Mouse (Mus musculus) liver, adult 2 months (tissue): Measurements from ENCODE around the gene Sh2d3c. TPM values are rescaled to one million over a fixed set of nuclear protein-coding genes. Genes with fewer than 3 reads are reported as not detected.

Experiments used
- DNase-seq: peaks from one replicate; pipeline ENCODE4 v3.0.0-alpha.2; 2011; ENCODE audit warnings: low read depth, low spot score; ENCODE audit errors: extremely low read depth
- H3K27ac ChIP-seq: fragments of 200-500 bp; replicated peaks from 2 replicates; pipeline ENCODE4 v1.5.1; 2012; ENCODE audit warnings: low read depth, mild to moderate bottlenecking, control low read depth, inconsistent platforms, low read length; ENCODE audit not compliant: insufficient read depth
- H3K27me3 ChIP-seq: fragments of 200-500 bp; 2 replicates; pipeline ENCODE4 v1.6.1; 2012; ENCODE audit warnings: mild to moderate bottlenecking, moderate library complexity, low read length, inconsistent platforms; ENCODE audit not compliant: control insufficient read depth, insufficient read depth
- H3K36me3 ChIP-seq: fragments of 200-500 bp; 2 replicates; pipeline ENCODE4 v1.6.1; 2012; ENCODE audit warnings: low read length, inconsistent platforms; ENCODE audit not compliant: control insufficient read depth, insufficient read depth
- H3K4me1 ChIP-seq: fragments of 200-500 bp; 2 replicates; pipeline ENCODE4 v1.6.1; 2011; ENCODE audit warnings: low read length; ENCODE audit not compliant: control insufficient read depth, insufficient read depth
- H3K4me3 ChIP-seq: fragments of 200-500 bp; 2 replicates; pipeline ENCODE4 v1.5.1; 2011; ENCODE audit warnings: low read depth, mild to moderate bottlenecking, control low read depth, low read length, moderate library complexity; ENCODE audit not compliant: insufficient read depth
- H3K79me2 ChIP-seq: fragments of 200-500 bp; 2 replicates; pipeline ENCODE4 v1.6.1; 2012; ENCODE audit warnings: inconsistent platforms, mild to moderate bottlenecking, low read length, moderate library complexity; ENCODE audit not compliant: control insufficient read depth, insufficient read depth
- H3K9ac ChIP-seq: fragments of 200-500 bp; 2 replicates; pipeline ENCODE4 v1.6.1; 2012; ENCODE audit warnings: low read depth, mild to moderate bottlenecking, control low read depth, inconsistent platforms, low read length
- CTCF ChIP-seq: fragments of 200-500 bp; IDR thresholded peaks from 2 replicates; pipeline ENCODE4 v1.5.1; 2011; ENCODE audit warnings: low read depth, low read length, control low read depth
- POLR2A ChIP-seq: fragments of 200-500 bp; IDR thresholded peaks from 2 replicates; pipeline ENCODE4 v1.6.1; 2011; ENCODE audit warnings: low read length, control low read depth; ENCODE audit not compliant: insufficient read depth; ENCODE audit errors: extremely low read depth
- WGBS: fragments of 180-500 bp; shearing (Covaris S2); methylation state at CpG from one replicate; pipeline ENCODE4 v1.1.7; 2018; 5-methylcytosine and 5-hydroxymethylcytosine counted together
- polyA plus RNA-seq: library from polyadenylated mRNA; depleted of rRNA; stranded (reverse); fragments of >200 nt; gene quantifications from 2 replicates; pipeline ENCODE4 v1.2.3, GENCODE M21; 2012
- total RNA-seq: library from RNA; depleted of rRNA; stranded (reverse); fragments of >200 nt; gene quantifications from 2 replicates; pipeline ENCODE4 v1.2.3, GENCODE M21; 2014

Gene Sh2d3c
- total and polyA plus RNA-seq, 2 experiments: 2.2 to 10.4 TPM

- H3K36me3 ChIP-seq: peaks cover 36% of the 10 kb centered on the region
- peaks cover 22% of the 10 kb centered on the region for H3K4me1 ChIP-seq
- peaks cover 37% of the 10 kb centered on the region for H3K79me2 ChIP-seq
- WGBS: 88% methylated on average over 20 of the region's 20 CpGs
- no peak overlapping the region for H3K27ac ChIP-seq
- no peak for TF ChIP-seq POLR2A
- TF ChIP-seq CTCF: no peak
- H3K9ac ChIP-seq: no peak overlapping the region
- DNase-seq: no peak
- H3K27me3 ChIP-seq: no peaks in the 10 kb centered on the region
- no peak overlapping the region for H3K4me3 ChIP-seq
Measured at GRCm38 (mm10) chr2:32709521-32710137, 11.2 kb upstream of the Sh2d3c start.

GRCm38 (mm10) chr2:32710425-32710824 lies 10.4 kb upstream of the Sh2d3c start:
- no peak overlapping the region for H3K4me3 ChIP-seq
- H3K27ac ChIP-seq: no peak overlapping the region
- H3K27me3 ChIP-seq: no peaks in the 10 kb centered on the region
- TF ChIP-seq POLR2A: no peak
- no peak for TF ChIP-seq CTCF
- peaks cover 36% of the 10 kb centered on the region for H3K36me3 ChIP-seq
- WGBS: 75% methylated on average over 5 of the region's 5 CpGs
- H3K79me2 ChIP-seq: peaks cover 37% of the 10 kb centered on the region
- peaks cover 21% of the 10 kb centered on the region for H3K4me1 ChIP-seq
- DNase-seq: no peak
- no peak overlapping the region for H3K9ac ChIP-seq

GRCm38 (mm10) chr2:32711301-32712056 lies 9.4 kb upstream of the Sh2d3c start:
- Histone ChIP-seq H3K4me3 (peak overlapping the region; percentile 77), H3K36me3 (peaks cover 28% of the 10 kb centered on the region), H3K4me1 (peaks cover 22% of the 10 kb centered on the region), H3K9ac (peak overlapping the region; percentile 98), H3K27ac (peak overlapping the region; percentile 45), H3K79me2 (peaks cover 37% of the 10 kb centered on the region), H3K27me3 (no peaks in the 10 kb centered on the region)
- WGBS: 15% methylated on average over 9 of the region's 9 CpGs
- TF ChIP-seq CTCF (no peak; the same call in 1 of the 2 replicates), POLR2A (no peak)
- no peak for DNase-seq

- H3K9ac ChIP-seq: peak overlapping the region; percentile 98
- H3K79me2 ChIP-seq: peaks cover 34% of the 10 kb centered on the region
- peaks cover 22% of the 10 kb centered on the region for H3K4me1 ChIP-seq
- TF ChIP-seq POLR2A (no peak), CTCF (no peak)
- H3K36me3 ChIP-seq: peaks cover 22% of the 10 kb centered on the region
- H3K27me3 ChIP-seq: no peaks in the 10 kb centered on the region
- peak overlapping the region; percentile 45 for H3K27ac ChIP-seq
- WGBS: under 1% methylated on average over 41 of the region's 41 CpGs
- no peak for DNase-seq
- H3K4me3 ChIP-seq: peak overlapping the region; percentile 77
Measured at GRCm38 (mm10) chr2:32712108-32712551, 8.7 kb upstream of the Sh2d3c start.

- Histone ChIP-seq H3K79me2 (peaks cover 33% of the 10 kb centered on the region), H3K36me3 (peaks cover 21% of the 10 kb centered on the region), H3K4me1 (peaks cover 22% of the 10 kb centered on the region), H3K9ac (peak overlapping the region; percentile 98), H3K27ac (peak overlapping the region; percentile 93), H3K27me3 (no peaks in the 10 kb centered on the region), H3K4me3 (peak overlapping the region; percentile 77)
- under 1% methylated on average over 41 of the region's 44 CpGs for WGBS
- TF ChIP-seq POLR2A (peak; percentile 38; the same call in 1 of the 2 replicates), CTCF (no peak)
- DNase-seq: peak; percentile 64
Measured at GRCm38 (mm10) chr2:32712586-32712933, 8.3 kb upstream of the Sh2d3c start.
